Mouse (Mus musculus): ENCODE measurements around the gene Nwd1.

DNA sequence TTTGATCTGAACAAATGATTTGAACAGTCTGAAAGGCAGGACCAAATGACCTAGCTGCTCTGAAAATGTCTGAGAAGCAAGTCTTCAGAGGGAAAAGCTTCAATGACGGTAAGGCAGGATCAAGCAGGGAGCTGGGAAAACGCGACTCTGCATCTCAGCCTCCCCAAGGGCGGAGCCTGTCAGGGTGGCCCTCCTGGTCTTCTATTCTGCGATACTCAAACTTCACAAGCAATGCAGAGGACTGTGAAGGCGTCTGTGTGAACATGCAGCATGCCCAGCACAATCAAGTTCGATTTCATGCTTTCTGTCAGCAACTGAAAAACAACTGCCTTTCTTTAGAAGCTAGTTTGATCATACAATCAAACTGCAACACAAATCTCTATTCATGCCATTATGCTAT is 120.3 kb downstream of the Nwd1 start:
- TF ChIP-seq CTCF (IDR thresholded peaks at IDR 0.05; ENCODE audit: extremely low read depth, insufficient read depth, insufficient read length, insufficient replicate concordance) (no peak), POLR2A (IDR thresholded peaks at IDR 0.05; ENCODE audit: low read depth, low read length) (no peak)

Data from spleen, adult 2 months (tissue).